Mouse (Mus musculus): Measurements from ENCODE around the gene Pdia4. TPM values are rescaled to one million over a fixed set of nuclear protein-coding genes. Genes with fewer than 3 reads are reported as not detected.
"Not testable (repeated sequence)": the region's sequence is repeated elsewhere in the genome, so short reads cannot be mapped to it uniquely, and the experiment has no call there.

Gene Pdia4
- polyA plus RNA-seq, 1 experiment from 2014 or later = 338 TPM

DNA sequence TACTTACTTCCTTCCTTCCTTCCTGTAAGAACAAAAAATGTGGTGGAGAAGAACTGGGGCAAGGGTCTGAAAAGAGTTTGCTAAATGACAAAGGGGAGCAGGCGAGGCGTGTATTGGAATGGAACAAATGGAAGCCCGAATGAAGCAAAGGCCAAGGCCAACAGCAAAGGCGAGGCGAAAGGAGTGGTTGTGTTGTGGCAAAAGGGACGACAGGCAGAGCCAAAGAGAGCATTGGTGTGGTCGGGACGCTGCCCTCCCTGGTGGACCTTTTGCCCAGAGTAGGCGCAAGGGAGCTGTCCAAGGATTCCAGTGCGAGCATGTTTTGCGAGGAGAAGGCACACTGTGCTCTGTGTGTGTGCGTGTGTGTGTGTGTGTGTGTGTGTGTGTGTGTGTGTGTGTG, 42.1 kb downstream of the Pdia4 start:
- not testable (repeated sequence) for H3K4me3 ChIP-seq (ENCODE audit: low read depth, low read length); DNase-seq (ENCODE audit: low spot score); H3K27me3 ChIP-seq (ENCODE audit: control insufficient read depth, insufficient read depth, low read length); H3K4me2 ChIP-seq (ENCODE audit: low read depth, low read length); H3K4me1 ChIP-seq (ENCODE audit: control insufficient read depth, insufficient read depth, low read length); H3K36me3 ChIP-seq (replicated peaks; ENCODE audit: control insufficient read depth, insufficient read depth, low read depth, low read length); H3K9me3 ChIP-seq (replicated peaks; ENCODE audit: control insufficient read depth, low read length); H3K27ac ChIP-seq (replicated peaks; ENCODE audit: low read depth, low read length); H3K9ac ChIP-seq (replicated peaks; ENCODE audit: low read length); ATAC-seq (replicated peaks; ENCODE audit: insufficient number of reproducible peaks, low FRiP score, low TSS enrichment, low read depth)
- WGBS = 72% methylated on average over 12 of the region's 12 CpGs

- not testable (repeated sequence) for H3K4me3 ChIP-seq (ENCODE audit: low read depth, low read length); H3K4me2 ChIP-seq (ENCODE audit: low read depth, low read length); H3K4me1 ChIP-seq (ENCODE audit: control insufficient read depth, insufficient read depth, low read length); ATAC-seq (replicated peaks; ENCODE audit: insufficient number of reproducible peaks, low FRiP score, low TSS enrichment, low read depth); H3K9me3 ChIP-seq (replicated peaks; ENCODE audit: control insufficient read depth, low read length); H3K36me3 ChIP-seq (replicated peaks; ENCODE audit: control insufficient read depth, insufficient read depth, low read depth, low read length); H3K27ac ChIP-seq (replicated peaks; ENCODE audit: low read depth, low read length); DNase-seq (ENCODE audit: low spot score); H3K27me3 ChIP-seq (ENCODE audit: control insufficient read depth, insufficient read depth, low read length); H3K9ac ChIP-seq (replicated peaks; ENCODE audit: low read length)
- WGBS = 76% methylated on average over 4 of the region's 4 CpGs
These were observed 43.4 kb downstream of the Pdia4 start for GRCm38 (mm10) chr6:47769861-47770260.

DNA sequence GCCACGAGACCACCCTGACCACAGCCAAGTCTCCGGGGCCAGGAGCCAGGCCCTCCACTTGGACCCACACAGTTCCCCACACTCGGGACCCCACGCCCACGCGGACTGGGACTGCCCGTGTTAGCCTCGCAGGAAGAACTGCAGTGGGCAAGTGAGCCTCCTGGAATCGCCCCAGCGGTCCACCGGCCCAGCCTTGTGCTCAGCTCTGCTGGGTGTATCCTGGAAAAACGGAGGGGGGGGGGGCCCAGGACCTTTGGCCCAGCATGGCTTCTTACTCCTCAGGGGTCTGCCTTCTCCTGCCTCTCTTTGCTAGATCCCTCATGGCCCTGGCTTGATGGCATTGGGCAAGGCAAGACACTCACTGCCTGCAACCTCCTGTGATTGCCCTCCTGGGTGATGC, 44.7 kb downstream of the Pdia4 start:
- H3K9ac ChIP-seq (replicated peaks; ENCODE audit: low read length); H3K27ac ChIP-seq (replicated peaks; ENCODE audit: low read depth, low read length); DNase-seq (ENCODE audit: low spot score); H3K4me3 ChIP-seq (ENCODE audit: low read depth, low read length); H3K9me3 ChIP-seq (replicated peaks; ENCODE audit: control insufficient read depth, low read length); H3K36me3 ChIP-seq (replicated peaks; ENCODE audit: control insufficient read depth, insufficient read depth, low read depth, low read length); H3K4me2 ChIP-seq (ENCODE audit: low read depth, low read length); H3K4me1 ChIP-seq (ENCODE audit: control insufficient read depth, insufficient read depth, low read length); H3K27me3 ChIP-seq (ENCODE audit: control insufficient read depth, insufficient read depth, low read length); ATAC-seq (replicated peaks; ENCODE audit: insufficient number of reproducible peaks, low FRiP score, low TSS enrichment, low read depth): not testable (repeated sequence)
- WGBS = 0% methylated on average over 1 of the region's 12 CpGs

- not testable (repeated sequence) for H3K9ac ChIP-seq (replicated peaks; ENCODE audit: low read length); DNase-seq (ENCODE audit: low spot score); H3K27me3 ChIP-seq (ENCODE audit: control insufficient read depth, insufficient read depth, low read length); H3K27ac ChIP-seq (replicated peaks; ENCODE audit: low read depth, low read length); H3K4me1 ChIP-seq (ENCODE audit: control insufficient read depth, insufficient read depth, low read length); H3K4me3 ChIP-seq (ENCODE audit: low read depth, low read length); ATAC-seq (replicated peaks; ENCODE audit: insufficient number of reproducible peaks, low FRiP score, low TSS enrichment, low read depth); H3K9me3 ChIP-seq (replicated peaks; ENCODE audit: control insufficient read depth, low read length); H3K4me2 ChIP-seq (ENCODE audit: low read depth, low read length); H3K36me3 ChIP-seq (replicated peaks; ENCODE audit: control insufficient read depth, insufficient read depth, low read depth, low read length)
- 77% methylated on average over 5 of the region's 20 CpGs for WGBS
These were observed 45.9 kb downstream of the Pdia4 start for GRCm38 (mm10) chr6:47767355-47767754.

GRCm38 (mm10) chr6:47762686-47763085, 50.5 kb downstream of the Pdia4 start:
- H3K4me1 ChIP-seq (ENCODE audit: control insufficient read depth, insufficient read depth, low read length); H3K4me2 ChIP-seq (ENCODE audit: low read depth, low read length); H3K4me3 ChIP-seq (ENCODE audit: low read depth, low read length); H3K27ac ChIP-seq (replicated peaks; ENCODE audit: low read depth, low read length); H3K9me3 ChIP-seq (replicated peaks; ENCODE audit: control insufficient read depth, low read length); ATAC-seq (replicated peaks; ENCODE audit: insufficient number of reproducible peaks, low FRiP score, low TSS enrichment, low read depth); H3K9ac ChIP-seq (replicated peaks; ENCODE audit: low read length); H3K27me3 ChIP-seq (ENCODE audit: control insufficient read depth, insufficient read depth, low read length); H3K36me3 ChIP-seq (replicated peaks; ENCODE audit: control insufficient read depth, insufficient read depth, low read depth, low read length); DNase-seq (ENCODE audit: low spot score): not testable (repeated sequence)
- 74% methylated on average over 7 of the region's 10 CpGs for WGBS

GRCm38 (mm10) chr6:47759406-47759805, 53.8 kb downstream of the Pdia4 start:
- H3K9ac ChIP-seq (replicated peaks; ENCODE audit: low read length); H3K9me3 ChIP-seq (replicated peaks; ENCODE audit: control insufficient read depth, low read length); ATAC-seq (replicated peaks; ENCODE audit: insufficient number of reproducible peaks, low FRiP score, low TSS enrichment, low read depth); H3K27me3 ChIP-seq (ENCODE audit: control insufficient read depth, insufficient read depth, low read length); DNase-seq (ENCODE audit: low spot score); H3K36me3 ChIP-seq (replicated peaks; ENCODE audit: control insufficient read depth, insufficient read depth, low read depth, low read length); H3K4me3 ChIP-seq (ENCODE audit: low read depth, low read length); H3K27ac ChIP-seq (replicated peaks; ENCODE audit: low read depth, low read length); H3K4me2 ChIP-seq (ENCODE audit: low read depth, low read length); H3K4me1 ChIP-seq (ENCODE audit: control insufficient read depth, insufficient read depth, low read length): not testable (repeated sequence)
- WGBS = 77% methylated on average over 12 of the region's 16 CpGs

- H3K36me3 ChIP-seq (replicated peaks; ENCODE audit: control insufficient read depth, insufficient read depth, low read depth, low read length); H3K4me3 ChIP-seq (ENCODE audit: low read depth, low read length); ATAC-seq (replicated peaks; ENCODE audit: insufficient number of reproducible peaks, low FRiP score, low TSS enrichment, low read depth); H3K4me2 ChIP-seq (ENCODE audit: low read depth, low read length); H3K27me3 ChIP-seq (ENCODE audit: control insufficient read depth, insufficient read depth, low read length); H3K27ac ChIP-seq (replicated peaks; ENCODE audit: low read depth, low read length); DNase-seq (ENCODE audit: low spot score); H3K9ac ChIP-seq (replicated peaks; ENCODE audit: low read length); H3K4me1 ChIP-seq (ENCODE audit: control insufficient read depth, insufficient read depth, low read length); H3K9me3 ChIP-seq (replicated peaks; ENCODE audit: control insufficient read depth, low read length): not testable (repeated sequence)
- WGBS = 3% methylated on average over 16 of the region's 38 CpGs
These were observed 55.4 kb downstream of the Pdia4 start for GRCm38 (mm10) chr6:47757849-47758248.

- ATAC-seq (replicated peaks; ENCODE audit: insufficient number of reproducible peaks, low FRiP score, low TSS enrichment, low read depth); H3K4me2 ChIP-seq (ENCODE audit: low read depth, low read length); H3K9me3 ChIP-seq (replicated peaks; ENCODE audit: control insufficient read depth, low read length); H3K9ac ChIP-seq (replicated peaks; ENCODE audit: low read length); H3K27ac ChIP-seq (replicated peaks; ENCODE audit: low read depth, low read length); H3K4me1 ChIP-seq (ENCODE audit: control insufficient read depth, insufficient read depth, low read length); H3K27me3 ChIP-seq (ENCODE audit: control insufficient read depth, insufficient read depth, low read length); DNase-seq (ENCODE audit: low spot score); H3K36me3 ChIP-seq (replicated peaks; ENCODE audit: control insufficient read depth, insufficient read depth, low read depth, low read length); H3K4me3 ChIP-seq (ENCODE audit: low read depth, low read length): not testable (repeated sequence)
- 9% methylated on average over 3 of the region's 22 CpGs for WGBS
These were observed 55.8 kb downstream of the Pdia4 start for GRCm38 (mm10) chr6:47757429-47757828.

Data from embryonic facial prominence, embryonic 11.5 days (tissue).